Mouse (Mus musculus): ENCODE data around the gene Foxn2.

DNA sequence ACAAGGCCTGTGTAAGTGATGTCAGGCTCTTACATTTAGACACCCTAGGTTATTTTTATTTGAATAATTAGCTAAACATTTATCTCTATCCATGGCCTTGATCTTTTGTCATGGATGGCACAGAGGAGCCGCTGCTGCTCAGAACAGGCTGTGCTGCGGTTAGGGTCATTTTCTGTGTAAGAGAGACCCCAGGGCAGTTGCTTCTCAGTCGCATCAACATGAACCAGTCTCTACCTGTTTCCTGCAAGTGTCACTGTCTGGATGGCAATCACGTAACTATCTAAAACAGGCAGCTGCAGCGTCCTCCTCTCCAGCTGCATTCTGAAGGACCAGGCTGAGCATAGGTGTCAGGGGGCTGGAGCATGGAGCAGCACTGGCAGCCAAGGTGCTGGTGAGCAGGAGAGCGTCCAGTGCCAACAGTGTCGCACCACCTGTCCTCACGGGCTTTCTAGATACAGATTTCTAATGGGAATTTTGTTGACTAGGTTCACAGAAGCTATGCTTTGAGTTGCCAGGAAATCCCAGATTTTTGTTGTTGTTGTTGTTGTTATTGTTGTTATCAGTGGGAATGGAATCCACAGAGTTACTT is 97.4 kb downstream of the Foxn2 start:
- TF ChIP-seq TAL1 (IDR thresholded peaks at IDR 0.05; ENCODE audit: low read length) (no peak), GATA1 (IDR thresholded peaks at IDR 0.05; ENCODE audit: low read length) (no peak)
